Mouse (Mus musculus) ES-E14 (cell line): ENCODE results near the gene Agap3.

Experiments used
- MAFK ChIP-seq: IDR thresholded peaks from 2 replicates; pipeline ENCODE4 v1.6.1; 2014; ENCODE audit warnings: mild to moderate bottlenecking, low read depth, low read length, inconsistent platforms; ENCODE audit not compliant: insufficient read depth
- ZNF384 ChIP-seq: IDR thresholded peaks from 2 replicates; pipeline ENCODE4 v1.6.1; 2012; ENCODE audit warnings: low read depth, low read length, inconsistent platforms

GRCm38 (mm10) chr5:24524522-24524921 lies 72.5 kb downstream of the Agap3 start:
- TF ChIP-seq ZNF384: no peak
- no peak for TF ChIP-seq MAFK
